In genomic region chr8:94532525-94532872, GRCm38 (mm10) we compare ENCODE assay signal across 8 mouse cellular contexts. TPM values are rescaled to one million over a fixed set of nuclear protein-coding genes. Genes with fewer than 3 reads are reported as not detected.
DNase-seq lines count a peak whose midpoint lies in the region; ATAC-seq and TF ChIP-seq lines count a peak whose summit lies in the region.

No protein-coding gene starts in this region.

- no peaks in the 10 kb centered on the region for H3K27me3 ChIP-seq in kidney, adult 2 months (replicated peaks; ENCODE audit: control insufficient read depth, insufficient read depth, low read length)
- H3K27me3 ChIP-seq in hindbrain, embryonic 13.5 days = peaks cover 65% of the 10 kb centered on the region
- peaks cover 38% of the 10 kb centered on the region for H3K27me3 ChIP-seq in midbrain, embryonic 13.5 days

- peak overlapping the region; percentile 85 for H3K4me2 ChIP-seq in hindbrain, embryonic 13.5 days
- peak overlapping the region; percentile 89 for H3K4me2 ChIP-seq in midbrain, embryonic 13.5 days (replicated peaks)

- H3K9ac ChIP-seq in hindbrain, embryonic 13.5 days = peak overlapping the region; percentile 76
- peak overlapping the region; percentile 77 for H3K9ac ChIP-seq in midbrain, embryonic 13.5 days (replicated peaks)

- no peak for TF ChIP-seq POLR2A in kidney, adult 2 months (IDR thresholded peaks at IDR 0.05; ENCODE audit: low read depth, low read length)
- TF ChIP-seq POLR2A in bone marrow macrophage, adult 2 months (IDR thresholded peaks at IDR 0.05; ENCODE audit: borderline replicate concordance, low read depth, low read length) = no peak

- H3K4me1 ChIP-seq in kidney, adult 2 months (ENCODE audit: control insufficient read depth, insufficient read depth, low read length) = peaks cover 15% of the 10 kb centered on the region
- 0 out of 2 replicates have a peak, but pooled peaks cover 2% of the 10 kb centered on the region for H3K4me1 ChIP-seq in bone marrow macrophage, adult 2 months (ENCODE audit: control insufficient read depth, insufficient read depth, low read length)
- peaks cover 45% of the 10 kb centered on the region for H3K4me1 ChIP-seq in hindbrain, embryonic 13.5 days (replicated peaks)
- peaks cover 39% of the 10 kb centered on the region for H3K4me1 ChIP-seq in midbrain, embryonic 13.5 days (replicated peaks)

- no peaks in the 10 kb centered on the region for H3K9me3 ChIP-seq in hindbrain, embryonic 13.5 days
- H3K9me3 ChIP-seq in midbrain, embryonic 13.5 days = no peaks in the 10 kb centered on the region

- 0 out of 2 replicates have a peak, but pooled peaks have one; percentile 12 for ATAC-seq in hindbrain, embryonic 13.5 days (ENCODE audit: low FRiP score)
- ATAC-seq in midbrain, embryonic 13.5 days = peak; percentile 18

- H3K36me3 ChIP-seq in kidney, adult 2 months (ENCODE audit: control insufficient read depth, insufficient read depth, low read length) = no peaks in the 10 kb centered on the region
- no peaks in the 10 kb centered on the region for H3K36me3 ChIP-seq in hindbrain, embryonic 13.5 days
- H3K36me3 ChIP-seq in midbrain, embryonic 13.5 days = no peaks in the 10 kb centered on the region

- 3% methylated on average over 34 of the region's 34 CpGs for WGBS in kidney, adult 2 months
- WGBS in hindbrain, embryonic 13.5 days = under 1% methylated on average over 34 of the region's 34 CpGs
- under 1% methylated on average over 34 of the region's 34 CpGs for WGBS in midbrain, embryonic 13.5 days

- no peak for DNase-seq in kidney, adult 2 months
- DNase-seq in kidney, adult 11 months = no peak
- no peak for DNase-seq in urinary bladder, adult 2 months (ENCODE audit: low spot score)
- no peak for DNase-seq in layer of hippocampus, postnatal 10 days (ENCODE audit: low spot score in 2 of 2)
- DNase-seq in layer of hippocampus, adult 9-10 months (ENCODE audit: low spot score) = no peak

- peak overlapping the region; percentile 73 for H3K4me3 ChIP-seq in kidney, adult 2 months (ENCODE audit: insufficient read depth, low read depth, low read length)
- peak overlapping the region; percentile 77 for H3K4me3 ChIP-seq in bone marrow macrophage, adult 2 months (ENCODE audit: insufficient read depth, low read length)
- peak overlapping the region; percentile 63 for H3K4me3 ChIP-seq in hindbrain, embryonic 13.5 days
- peak overlapping the region; percentile 64 for H3K4me3 ChIP-seq in midbrain, embryonic 13.5 days (replicated peaks)

- no peak for TF ChIP-seq CTCF in kidney, adult 2 months (conservative IDR thresholded peaks at IDR 0.05; ENCODE audit: insufficient read depth, insufficient read length, low read depth, low read length)
- TF ChIP-seq CTCF in bone marrow macrophage, adult 2 months (IDR thresholded peaks at IDR 0.05; ENCODE audit: low read depth, low read length) = no peak

- no peak overlapping the region for H3K27ac ChIP-seq in kidney, adult 2 months (ENCODE audit: insufficient read depth, low read depth, low read length)
- no peak overlapping the region for H3K27ac ChIP-seq in bone marrow macrophage, adult 2 months (ENCODE audit: insufficient read depth, low read depth, low read length)
- H3K27ac ChIP-seq in hindbrain, embryonic 13.5 days = no peak overlapping the region
- peak overlapping the region; percentile 19; the same call in 1 of the 2 replicates for H3K27ac ChIP-seq in midbrain, embryonic 13.5 days

RNA-seq across cellular contexts. Expression of gene Cpne2, which starts 0.3 kb away (rescaled TPM):
- polyA plus RNA-seq in kidney, adult 2 months (2012; rRNA removed) = 28.9 and 31.5 TPM in 2 replicates
- polyA plus RNA-seq in bone marrow macrophage, adult 2 months (2012; ENCODE audit: insufficient read depth, insufficient read length, missing spikeins) = 43.6 and 45.7 TPM in 2 replicates
- 13.8 and 18.3 TPM in 2 replicates for polyA plus RNA-seq in hindbrain, embryonic 13.5 days (2015; fragmentation: Nextera tagmentation; extraction: Ambion mirVana)
- polyA plus RNA-seq in midbrain, embryonic 13.5 days (2015; fragmentation: Nextera tagmentation; extraction: Ambion mirVana) = 9.8 and 12.3 TPM in 2 replicates
- polyA plus RNA-seq in urinary bladder, adult 2 months (2012; rRNA removed) = 27.6 and 31.4 TPM in 2 replicates
- 10 to 100 TPM; 79.0 to 81.9 TPM for total RNA-seq in layer of hippocampus, postnatal 10 days (2021)
